Mouse (Mus musculus) adipocyte (in vitro differentiated cells): ENCODE measurements around the gene Zmat5.

Experiments
- DNase-seq: peaks from one replicate; pipeline ENCODE4 v3.0.0-alpha.2; 2016; ENCODE audit warnings: low spot score

Zmat5 gene

DNA sequence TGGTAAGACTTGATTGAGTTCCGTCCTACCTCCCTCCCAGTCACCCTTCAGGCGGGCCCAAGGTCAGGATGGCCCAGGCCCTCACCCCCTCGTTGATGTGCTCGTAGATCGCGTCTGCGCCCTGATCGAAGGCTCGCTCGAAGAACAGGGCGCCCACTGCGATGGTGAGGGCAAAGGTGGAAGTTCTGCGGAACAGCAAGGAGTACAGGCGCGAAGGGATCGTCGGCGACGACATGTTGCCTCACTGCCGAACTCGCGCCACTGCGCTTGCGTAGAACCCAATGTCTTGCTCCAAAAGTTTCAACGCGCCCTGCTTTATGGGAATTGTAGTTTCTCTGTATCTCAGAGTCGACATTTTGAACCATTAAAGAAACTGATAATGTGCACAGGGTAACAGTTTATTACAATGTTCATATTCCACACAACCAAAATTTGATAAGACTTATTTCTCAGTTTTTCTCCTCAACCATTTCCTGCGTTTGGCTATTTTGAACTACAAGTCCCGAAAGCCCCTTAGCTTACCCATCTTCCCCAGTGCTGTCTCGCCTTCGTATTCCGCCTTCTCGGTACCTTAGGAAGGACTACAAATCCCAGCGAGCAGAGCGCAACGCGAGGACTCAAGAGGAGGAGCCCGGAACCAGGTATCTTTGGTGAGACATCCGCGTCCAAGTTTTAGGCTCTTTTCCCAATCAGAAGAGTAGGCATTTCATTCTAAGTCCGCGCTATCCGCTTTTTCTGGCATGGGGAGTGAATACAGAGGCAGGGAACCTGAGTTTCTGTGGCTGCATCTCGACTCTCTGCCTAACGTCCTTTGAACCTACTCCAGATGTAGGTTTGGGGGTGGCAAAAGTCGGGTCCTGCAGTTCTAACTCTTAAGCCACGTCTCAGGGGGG, at the start of gene Zmat5, which contains the start of gene Uqcr10:
TSS of gene Zmat5 (plus strand) at position 607 of the 893 bp plus-strand sequence.
TSS of gene Uqcr10 (minus strand) at position 271 of the 893 bp plus-strand sequence.
- peak; percentile 97 for DNase-seq

DNA sequence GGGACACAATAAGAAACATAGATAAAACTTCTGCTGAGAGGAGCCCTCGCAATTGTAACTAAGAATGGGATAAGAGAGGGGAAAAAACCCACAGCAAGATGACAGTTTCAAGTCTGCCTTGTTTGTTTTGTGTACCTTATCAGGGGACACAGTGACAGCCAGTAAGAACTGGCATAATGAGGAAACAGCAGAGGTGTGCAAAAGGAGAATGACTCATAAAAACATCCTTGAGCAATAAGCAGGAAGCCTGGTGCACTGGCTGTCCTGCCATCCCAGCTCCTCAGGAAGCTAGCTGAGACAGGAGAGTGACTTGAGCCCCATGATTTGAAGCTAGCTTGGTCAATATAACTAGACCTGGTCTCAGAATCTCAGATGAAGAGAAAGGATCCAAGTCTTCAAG, 44.7 kb upstream of the Zmat5 start:
- peak; percentile 42 for DNase-seq

- DNase-seq: peak; percentile 75
Measured at GRCm38 (mm10) chr11:4660309-4661025, 44.0 kb upstream of the Zmat5 start.

- DNase-seq: peak; percentile 87
Measured at GRCm38 (mm10) chr11:4661324-4661723, 43.2 kb upstream of the Zmat5 start.

DNA sequence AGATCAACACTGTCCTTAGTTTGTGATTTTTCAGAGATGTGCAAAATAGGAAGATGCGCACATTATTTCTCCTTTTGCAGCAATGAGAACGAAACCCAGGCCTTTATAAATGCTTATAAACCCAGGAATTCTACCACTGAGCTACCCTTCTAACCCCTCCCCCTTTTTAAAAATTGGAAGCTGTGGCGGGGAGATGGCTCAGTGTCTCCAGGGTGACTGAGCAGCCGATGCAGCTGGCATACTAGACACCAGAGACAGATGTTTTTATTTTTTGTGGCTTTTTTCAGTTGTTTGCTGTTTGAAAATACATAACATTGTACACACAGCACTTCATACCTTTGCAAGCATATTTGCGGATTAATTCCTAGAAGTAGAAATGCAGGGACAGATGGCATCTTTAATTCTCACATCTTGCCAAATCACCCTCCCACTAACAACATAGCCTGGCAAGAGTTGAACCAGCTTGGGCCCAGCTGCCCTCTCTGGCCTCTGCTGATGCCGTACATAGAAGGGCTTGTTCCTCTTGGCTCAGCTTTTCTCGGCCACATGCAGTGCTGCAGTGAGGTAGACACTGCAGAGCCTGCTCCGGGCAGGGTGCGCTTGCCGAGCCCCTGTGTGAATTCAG, 42.5 kb upstream of the Zmat5 start:
- DNase-seq: peak; percentile 47

DNA sequence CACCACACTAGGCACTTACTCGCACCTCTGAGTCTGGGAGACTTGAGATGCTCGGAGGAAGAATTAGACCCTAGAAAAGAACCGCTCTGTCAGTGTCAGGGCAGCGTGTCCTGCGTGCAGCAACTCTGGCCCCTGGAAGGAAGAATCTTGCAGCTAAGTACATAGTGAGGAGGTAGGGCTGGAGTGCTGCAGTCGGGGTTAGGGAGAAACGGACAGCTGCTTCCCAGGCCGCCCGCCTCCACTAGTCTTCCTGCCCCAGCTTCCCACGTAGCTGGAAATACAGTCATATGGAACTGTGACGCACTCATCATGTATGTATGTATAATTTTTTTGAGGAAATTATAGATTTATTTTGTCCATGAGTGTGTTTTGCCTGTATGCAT, 42.0 kb upstream of the Zmat5 start:
- DNase-seq: no peak

DNA sequence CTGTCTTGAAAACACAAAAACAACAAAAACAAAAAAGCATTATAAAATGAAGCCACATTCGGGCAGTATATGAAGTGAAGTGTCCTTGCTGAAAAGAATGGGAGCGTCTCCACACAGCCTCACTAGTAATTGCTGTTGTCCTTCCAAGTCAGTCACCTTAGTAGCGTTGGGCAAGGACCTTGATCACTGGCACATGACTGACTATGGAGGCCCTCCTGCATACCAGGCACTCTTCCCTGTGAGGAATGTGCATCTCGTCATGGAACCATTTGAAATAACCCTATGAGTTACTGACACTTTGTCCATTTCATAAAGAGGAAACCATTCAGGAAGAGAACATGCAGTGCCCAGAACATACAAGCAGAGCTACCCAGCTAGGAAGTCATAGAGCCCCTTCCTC, 32.7 kb upstream of the Zmat5 start:
- no peak for DNase-seq

DNA sequence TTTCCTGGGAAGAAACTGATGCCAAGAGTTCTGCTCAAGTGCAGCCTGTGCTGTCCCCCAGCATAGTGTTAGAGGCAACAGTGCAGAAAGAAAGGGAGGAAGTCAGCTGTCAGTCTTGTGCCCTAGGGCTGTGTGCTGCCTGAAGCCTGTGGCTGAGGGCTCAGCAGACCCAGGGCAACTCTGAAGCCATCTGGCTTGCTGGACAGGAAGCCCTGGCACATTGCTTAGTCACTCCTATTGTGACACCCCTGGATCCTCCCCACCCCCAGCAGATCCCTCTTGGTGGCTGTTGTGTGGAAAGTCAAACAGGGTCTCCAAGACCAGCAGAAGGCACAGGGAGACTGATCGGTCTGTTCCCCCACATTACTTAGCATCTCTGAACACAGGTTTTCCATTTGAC, 29.9 kb upstream of the Zmat5 start:
- DNase-seq: peak; percentile 41

GRCm38 (mm10) chr11:4675126-4675562, 29.3 kb upstream of the Zmat5 start:
- no peak for DNase-seq

GRCm38 (mm10) chr11:4675693-4676092, 28.8 kb upstream of the Zmat5 start:
- DNase-seq: no peak

GRCm38 (mm10) chr11:4677250-4677872, 27.1 kb upstream of the Zmat5 start:
- no peak for DNase-seq

DNA sequence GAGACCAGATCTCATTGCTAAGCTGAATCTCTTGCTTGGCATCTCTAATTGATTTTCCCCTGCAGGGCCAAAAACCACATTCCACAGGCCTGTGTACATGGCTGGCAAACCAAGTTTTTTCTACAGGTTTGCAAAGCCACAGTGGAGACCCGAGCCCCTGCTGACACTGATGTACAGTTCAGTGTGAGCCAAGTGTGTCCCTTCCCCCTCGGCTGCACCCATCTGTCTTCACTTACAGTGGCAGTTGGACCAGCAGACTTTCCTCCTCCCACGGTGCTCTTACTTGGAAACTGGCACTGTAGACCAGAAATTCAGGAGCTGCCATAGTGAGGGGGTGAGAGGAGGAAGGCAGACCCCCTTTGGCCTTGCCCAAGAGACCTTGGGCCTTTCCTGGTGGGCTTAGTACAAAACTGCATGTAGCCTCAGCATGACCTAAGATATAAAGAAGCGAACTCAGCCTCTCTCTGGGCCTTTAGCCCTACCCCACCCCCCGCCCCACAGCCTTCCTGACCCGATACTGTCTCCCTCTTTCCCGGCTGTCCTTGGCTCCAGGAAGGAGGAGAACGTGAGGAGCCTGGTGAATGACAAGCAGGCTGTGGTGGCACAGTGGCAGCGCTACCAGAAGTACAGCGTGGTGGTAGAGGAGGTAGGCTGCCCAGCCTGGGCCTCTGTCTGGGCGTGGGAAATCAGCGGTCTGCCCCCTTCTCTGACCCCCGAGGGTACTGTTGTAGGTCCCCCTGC, 25.6 kb upstream of the Zmat5 start:
- DNase-seq: no peak

- DNase-seq: no peak
Measured at GRCm38 (mm10) chr11:4679441-4679832, 25.0 kb upstream of the Zmat5 start.

DNA sequence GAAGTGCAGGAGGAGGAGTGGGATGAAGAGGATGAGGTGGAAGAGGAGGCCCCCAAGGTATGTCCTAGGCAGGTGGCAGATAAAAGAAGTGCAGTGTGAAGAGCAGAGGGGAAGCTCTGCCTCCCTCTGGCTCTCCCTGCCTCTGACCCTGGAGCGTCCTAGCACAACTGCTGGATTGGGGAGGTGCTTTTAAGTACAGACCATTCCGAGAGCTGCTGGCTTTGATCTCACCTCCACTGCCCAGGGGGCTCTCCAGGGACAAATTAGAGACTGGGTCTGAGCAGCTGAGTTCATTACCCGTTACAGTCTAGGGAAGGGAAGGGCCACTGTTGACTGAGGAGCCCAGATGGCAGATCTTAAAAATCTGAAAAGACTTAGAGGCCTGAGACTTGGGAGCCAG, 24.4 kb upstream of the Zmat5 start:
- no peak for DNase-seq

DNA sequence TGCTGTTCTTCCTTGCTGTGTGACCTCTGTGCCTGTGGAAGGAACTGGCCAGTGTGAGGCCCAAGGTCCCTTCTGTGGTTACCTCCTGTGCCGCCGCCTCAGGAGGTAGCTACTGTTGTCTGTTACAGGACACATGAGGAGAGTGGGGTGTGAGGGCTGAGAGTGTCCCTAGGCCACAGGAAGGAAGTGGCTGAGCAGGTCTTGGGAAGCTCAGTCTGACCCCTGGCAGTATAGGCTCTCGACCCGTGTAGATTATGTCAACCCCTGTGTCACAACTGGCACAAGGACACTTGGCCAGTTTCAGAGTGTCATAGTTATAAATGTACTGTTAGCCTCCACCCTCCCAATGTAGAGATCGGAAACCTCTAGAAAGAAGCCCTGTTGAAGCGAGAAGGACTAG, 21.0 kb upstream of the Zmat5 start:
- no peak for DNase-seq

DNA sequence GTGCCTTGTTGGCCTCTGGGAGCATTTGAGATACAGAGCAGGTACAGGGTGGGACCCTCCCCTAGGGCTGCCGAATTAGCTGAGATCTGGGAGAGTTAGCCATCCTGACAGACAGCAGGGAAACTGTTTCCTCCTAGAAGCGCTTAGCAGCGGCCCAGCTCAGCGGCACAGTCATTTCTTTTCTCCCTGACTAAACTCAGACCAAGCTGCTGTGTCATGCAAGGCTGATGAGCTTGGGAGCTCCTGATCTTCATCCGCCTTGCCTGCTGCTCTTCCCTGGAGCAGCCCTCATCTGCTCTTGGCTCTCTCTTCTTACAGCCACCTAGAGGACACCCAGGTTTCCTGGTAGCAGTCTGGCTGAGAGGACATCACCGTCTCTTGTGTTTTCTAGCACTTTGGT, 20.3 kb upstream of the Zmat5 start:
- DNase-seq: no peak

- DNase-seq: no peak
Measured at GRCm38 (mm10) chr11:4685071-4685470, 19.4 kb upstream of the Zmat5 start.

- no peak for DNase-seq
Measured at GRCm38 (mm10) chr11:4685510-4685909, 19.0 kb upstream of the Zmat5 start.

DNA sequence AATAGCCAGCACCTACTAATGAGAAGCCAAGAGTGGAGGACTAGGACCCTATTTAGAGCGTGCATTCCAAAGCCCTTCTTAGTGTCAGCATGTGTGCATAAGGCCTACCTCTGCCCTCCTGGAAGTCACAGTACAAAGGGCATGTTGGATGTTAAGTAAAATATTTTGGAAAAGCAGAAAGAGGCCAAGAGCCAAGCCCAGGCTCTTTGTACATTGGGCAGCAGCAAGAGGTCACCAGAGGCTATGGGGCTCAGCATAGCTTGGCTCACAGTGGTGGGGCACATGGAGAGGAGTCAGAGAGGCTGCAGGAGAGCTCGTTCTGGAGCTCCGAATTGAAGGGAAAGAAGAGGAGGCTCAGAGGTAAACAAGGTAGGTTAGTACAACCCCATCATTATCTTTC, 17.5 kb upstream of the Zmat5 start:
- DNase-seq: peak; percentile 50

DNA sequence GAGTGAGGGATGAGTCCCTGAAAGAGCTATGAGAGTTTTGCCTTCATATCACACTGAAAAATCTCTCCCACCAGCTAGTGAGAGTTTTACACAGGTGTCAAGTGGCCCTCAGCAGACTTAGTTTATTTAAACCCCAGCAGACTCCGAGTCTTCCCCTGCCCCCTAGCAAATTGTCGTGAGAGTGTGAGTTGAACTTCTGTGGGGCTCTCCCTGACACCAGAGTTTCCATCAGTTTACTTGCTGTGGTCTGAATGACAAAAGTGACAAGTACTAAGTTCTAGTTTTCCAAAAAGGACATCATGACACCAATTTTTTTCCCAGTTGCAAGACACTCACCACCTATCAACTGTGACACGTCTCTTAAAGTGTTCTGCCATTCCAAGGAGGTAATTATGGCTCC, 16.6 kb upstream of the Zmat5 start:
- no peak for DNase-seq

DNA sequence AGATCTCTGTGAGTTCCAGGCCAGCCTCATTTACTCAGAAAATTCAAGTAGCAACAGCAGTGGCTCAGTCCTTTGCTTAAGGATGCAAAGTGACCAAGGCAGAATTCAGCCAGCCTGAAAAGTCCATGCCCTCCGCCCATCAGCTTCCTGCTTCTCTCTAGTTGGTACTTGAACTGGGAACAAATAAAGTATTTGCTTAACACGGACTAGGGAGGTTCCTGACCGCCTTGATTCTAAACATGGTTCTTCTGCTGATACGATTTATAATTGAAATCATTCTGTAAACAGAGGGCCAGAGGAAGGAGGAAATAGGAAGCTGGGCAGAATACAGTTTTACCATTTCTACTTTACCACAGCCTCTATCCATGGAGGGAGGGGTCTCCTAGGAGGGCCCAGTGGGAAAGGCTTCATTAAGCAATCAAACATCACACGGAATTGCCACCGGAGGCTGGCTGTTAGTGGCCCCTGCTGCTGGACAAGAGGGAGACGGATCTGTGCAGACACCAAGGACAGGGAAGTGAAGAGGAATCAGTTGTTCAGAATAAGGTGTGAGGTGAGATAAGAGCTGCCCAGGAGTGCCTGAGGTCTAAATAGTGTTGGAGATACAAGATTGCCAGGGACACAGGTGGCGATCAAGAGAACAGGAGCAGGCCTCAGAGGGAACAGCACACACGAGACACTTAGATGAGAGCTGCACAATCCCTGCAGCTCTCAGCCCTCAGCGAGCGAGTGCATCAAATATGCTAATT, 15.7 kb upstream of the Zmat5 start:
- DNase-seq: no peak
